Mouse (Mus musculus) cerebellum, adult 8-10 months (tissue): ENCODE data around the gene Urb2.
"Not testable (repeated sequence)": the region's sequence is repeated elsewhere in the genome, so short reads cannot be mapped to it uniquely, and the experiment has no call there.

Experiments used
- DNase-seq: peaks from one replicate; pipeline ENCODE4 v3.0.0; 2022

The Urb2 gene

DNA sequence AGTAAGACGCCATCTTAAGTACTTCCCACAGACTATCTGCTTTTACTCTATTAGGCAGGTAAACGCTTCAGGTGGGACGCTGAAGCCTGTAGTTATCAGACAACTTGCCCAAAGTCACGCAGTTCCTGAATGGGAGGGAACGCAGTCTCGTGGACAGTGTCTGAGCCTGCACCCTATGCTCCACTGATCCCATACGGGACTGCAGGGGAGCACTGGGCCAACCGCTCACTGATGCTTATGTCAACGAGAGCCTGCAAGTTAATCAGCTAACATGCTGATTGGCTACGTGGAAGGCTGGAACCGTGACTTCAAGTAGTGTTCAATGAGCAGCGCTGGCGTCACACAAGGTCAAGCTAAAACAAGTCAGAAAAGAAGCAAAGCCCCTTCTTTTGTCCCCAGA is 1.5 kb upstream of the Urb2 start:
- peak; percentile 20 for DNase-seq

DNA sequence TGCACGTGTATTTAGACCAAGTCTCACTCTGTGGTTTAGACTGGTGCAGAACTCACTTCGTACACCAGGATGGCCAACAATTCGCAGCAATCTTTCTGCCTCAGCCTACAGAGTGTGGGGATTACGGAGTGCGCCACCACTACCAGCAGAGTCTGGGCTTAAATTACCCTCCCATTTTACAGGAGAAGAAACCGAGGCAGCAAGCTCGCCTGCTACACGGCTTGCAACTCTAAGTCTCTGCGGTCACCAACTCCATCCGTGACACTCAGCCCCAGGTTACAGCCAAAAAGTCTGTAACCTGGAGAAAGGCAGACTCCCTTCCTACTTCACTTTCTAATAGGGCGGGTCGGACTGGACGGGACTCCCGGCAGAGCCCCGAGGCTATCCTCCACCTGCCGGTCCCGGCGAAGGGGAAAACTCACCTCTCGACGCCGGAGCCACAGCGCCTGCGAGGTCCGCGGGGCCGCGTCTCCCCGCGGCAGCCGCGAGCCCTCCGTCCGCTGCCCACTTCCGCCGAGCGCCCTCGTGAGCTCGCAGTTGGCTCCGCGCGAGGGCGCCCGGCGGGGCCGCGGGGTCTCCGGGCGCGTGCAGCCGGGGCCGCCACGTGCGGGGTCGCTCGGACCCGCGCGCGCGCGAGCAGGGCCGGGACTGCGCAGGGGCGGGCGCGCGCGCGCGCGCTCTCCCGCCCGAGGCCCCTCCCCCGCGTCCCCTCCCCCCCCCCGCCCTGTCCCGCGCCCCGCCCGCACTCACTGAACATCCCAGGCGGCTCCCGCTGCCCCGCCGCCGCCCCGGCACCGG is 670 bp upstream of the Urb2 start:
- DNase-seq: peak; percentile 57

DNA sequence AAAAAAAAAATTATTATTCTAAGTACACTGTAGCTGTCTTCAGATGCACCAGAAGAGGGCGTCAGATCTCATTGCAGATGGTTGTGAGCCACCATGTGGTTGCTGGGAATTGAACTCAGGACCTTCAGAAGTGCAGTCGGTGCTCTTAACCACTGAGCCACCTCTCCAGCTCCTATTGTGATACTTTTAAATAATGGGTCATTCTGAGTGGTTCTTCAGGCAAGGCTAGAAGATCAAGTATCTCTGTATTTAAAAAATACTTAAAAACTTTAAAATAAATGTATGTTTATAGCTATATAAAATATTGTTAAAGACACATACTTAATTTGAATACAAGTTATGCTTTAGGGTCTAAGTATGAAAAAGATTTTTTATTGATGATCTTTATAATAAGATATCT is 5.0 kb downstream of the Urb2 start:
- DNase-seq: not testable (repeated sequence)

DNA sequence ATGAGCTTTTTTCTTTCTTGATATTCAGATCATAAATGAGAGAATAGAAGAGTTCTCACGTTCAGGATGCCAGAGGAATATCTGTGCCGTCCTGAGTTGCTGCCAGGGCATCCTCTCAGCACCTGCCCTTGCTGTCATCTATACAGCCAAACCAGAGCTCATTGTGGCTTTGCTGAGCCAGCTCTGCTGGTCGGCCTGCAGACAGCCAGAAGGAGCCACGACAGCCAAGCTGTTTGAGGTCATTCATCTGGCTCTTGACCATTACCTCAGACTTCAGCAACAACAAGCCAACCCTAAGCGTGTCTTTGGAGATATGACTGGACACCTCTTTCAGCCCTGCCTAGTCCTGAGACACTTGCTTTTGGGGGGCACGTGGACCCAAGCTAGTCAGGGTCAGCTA is 6.5 kb downstream of the Urb2 start:
- DNase-seq: peak; percentile 38

DNA sequence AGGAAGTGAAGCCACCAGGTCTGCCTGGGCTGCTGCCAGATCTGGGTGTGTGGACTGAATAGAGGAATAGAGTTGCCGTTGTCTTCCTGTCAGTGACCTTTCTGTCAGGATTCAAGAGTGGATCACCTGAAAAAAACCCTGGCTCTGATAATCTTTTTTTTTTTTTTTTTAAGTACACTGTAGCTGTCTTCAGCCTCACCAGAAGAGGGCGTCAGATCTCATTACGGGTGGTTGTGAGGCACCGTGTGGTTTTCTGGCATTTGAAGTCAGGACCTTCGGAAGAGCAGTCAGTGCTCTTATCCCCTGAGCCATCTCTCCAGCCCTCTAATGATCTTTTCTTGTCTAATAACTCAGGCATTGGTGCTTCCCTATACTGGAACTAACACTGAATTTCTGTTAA is 12.1 kb downstream of the Urb2 start:
- DNase-seq: no peak

DNA sequence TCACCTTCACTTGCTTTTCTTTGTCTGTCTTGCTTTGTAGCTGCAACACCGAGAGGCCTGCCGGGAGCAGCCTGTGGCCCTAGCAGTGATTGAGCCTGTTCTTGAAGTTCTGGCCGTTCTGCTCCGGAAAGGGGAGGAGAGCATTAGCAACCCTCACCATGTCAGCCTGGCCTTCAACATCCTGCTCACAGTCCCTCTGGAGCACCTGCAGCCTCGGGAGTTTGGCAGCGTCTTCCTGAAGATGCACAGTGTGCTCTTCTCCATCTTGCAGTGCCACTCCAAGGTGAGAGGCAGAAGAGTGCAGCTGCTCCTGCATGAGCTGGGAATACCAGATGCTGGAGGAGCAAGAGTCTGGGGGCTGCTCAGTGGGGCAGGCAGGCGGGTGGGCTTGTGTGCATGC is 16.8 kb downstream of the Urb2 start:
- DNase-seq: no peak

DNA sequence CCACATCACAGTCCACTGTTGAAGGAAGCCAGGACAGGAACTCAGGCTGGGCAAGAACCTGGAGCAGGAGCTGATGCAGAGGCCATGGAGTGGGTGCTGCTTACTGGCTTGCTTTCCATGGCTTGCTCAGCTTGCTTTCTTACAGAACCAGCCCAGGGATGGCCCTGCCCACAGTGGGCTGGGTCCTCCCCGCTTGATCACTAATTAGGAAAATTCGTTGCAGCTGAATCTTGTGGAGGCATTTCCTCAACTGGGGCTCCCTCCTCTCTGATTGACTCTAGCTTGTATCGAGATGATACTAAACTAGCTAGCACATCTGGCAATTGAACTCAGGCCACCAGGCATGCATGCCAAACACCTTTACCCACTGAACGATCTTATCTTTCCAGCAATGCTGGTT is 18.0 kb downstream of the Urb2 start:
- no peak for DNase-seq

DNA sequence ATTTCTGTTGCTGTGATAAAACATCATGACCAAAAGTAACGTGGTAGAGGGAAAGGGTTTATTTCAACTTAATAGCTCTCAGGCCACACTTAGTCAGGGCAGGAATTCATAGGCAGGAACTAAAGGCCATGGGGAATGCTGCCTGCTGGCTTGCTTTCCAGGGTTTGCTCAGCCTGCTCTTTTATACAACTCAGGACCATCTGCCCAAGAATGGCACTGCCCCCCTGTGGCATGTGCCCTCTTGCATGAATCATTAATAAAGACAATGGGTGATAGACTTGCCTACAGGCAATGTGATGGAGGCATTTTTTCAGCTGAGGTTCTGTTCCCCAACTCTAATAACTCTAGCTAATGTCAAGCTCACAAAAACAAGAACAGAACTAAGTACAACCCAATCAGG is 20.9 kb downstream of the Urb2 start:
- DNase-seq: no peak

DNA sequence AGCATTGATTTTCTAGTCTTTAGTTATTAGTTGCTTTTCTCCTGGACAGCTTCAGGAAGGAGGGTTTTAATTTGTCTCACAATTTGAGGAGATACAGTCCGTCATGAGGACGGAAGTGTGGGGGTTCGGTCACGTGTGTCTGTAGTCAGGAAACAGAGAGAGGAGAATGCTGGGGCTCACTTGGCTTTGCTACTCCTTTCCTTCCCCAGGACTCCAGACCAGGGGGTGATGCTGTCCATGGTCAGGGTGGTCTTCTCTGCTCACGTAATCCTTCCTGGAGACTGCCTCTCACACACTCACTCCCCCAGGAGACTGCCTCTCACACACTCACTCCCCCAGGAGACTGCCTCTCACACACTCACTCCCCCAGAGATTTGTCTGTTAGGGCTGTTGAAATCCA is 23.1 kb downstream of the Urb2 start:
- DNase-seq: no peak

DNA sequence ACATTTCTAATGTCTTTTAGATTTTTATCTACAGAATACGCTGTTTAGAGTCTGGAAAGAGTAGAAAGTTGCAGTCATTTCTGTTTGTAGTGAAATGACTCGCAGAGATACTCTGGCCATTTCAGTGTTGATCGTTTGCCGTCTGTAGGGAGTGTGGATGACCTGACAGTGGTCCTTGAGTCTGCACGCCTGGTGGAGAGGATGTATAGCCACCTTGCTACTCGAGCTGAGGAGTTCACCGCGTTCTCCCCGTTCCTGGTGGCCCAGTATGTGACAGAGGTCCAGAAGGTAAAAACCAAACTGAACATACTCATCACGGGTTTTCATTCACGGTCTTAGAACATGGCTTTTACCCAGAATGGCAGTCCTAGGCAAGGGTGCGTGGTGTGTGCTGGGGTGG is 23.6 kb downstream of the Urb2 start:
- DNase-seq: no peak

DNA sequence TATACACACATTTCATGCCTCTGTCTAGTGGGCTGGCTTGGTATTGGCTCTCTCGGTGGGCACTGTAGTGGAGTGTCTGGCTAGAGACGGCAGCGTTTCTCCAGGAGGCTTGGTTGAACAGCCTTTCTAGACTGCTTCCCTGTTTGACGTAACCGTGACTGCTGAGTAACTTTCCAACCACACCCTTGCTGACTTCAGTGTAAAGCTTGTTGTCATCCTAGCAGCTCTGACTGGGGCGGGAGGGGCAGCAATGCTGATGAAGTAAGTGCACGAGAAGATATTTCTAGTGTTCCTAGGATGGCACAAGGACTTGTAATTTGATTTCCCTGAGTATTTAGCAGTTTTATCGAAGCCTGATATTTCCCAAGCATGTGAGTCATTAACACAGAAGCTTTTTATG is 24.5 kb downstream of the Urb2 start:
- DNase-seq: no peak

DNA sequence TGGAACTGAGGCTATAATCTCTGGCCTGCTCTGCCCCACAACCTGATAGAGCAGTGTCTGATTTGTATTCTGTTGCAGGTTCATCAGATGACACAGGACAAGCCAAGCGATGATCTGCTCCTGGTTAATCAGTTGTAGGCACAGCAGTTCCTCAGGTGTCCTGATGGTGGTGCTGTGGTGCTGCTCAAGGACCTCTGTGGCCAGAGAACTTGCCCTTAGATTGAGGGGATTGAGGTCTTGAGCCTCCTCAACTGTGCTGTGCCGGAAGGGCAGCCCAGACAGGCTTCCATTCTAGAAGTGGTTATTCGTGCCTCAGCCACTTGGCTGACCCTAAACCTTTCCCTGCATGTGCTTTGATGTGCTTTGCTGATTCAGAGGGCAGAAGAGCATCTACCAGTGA is 30.8 kb downstream of the Urb2 start:
- DNase-seq: peak; percentile 75

DNA sequence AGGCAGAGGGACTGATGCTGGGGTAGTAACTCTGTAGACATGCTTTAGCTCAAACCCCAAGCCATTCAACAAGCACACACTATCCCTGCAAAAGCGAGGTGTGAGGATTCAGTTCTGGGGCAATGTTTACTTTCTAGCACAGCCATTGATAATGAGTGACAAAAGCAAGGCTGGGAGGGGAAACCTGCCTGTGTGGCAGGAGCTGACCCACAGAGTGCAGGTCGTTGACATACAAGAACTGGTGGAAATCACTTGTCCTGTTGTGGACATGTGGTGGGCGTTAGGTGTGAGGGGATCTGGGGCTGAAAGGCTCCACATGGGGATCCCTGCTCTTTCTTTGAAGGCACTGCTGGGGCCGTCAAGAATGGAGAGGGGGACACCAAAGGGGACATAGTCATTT is 31.3 kb downstream of the Urb2 start:
- no peak for DNase-seq

DNA sequence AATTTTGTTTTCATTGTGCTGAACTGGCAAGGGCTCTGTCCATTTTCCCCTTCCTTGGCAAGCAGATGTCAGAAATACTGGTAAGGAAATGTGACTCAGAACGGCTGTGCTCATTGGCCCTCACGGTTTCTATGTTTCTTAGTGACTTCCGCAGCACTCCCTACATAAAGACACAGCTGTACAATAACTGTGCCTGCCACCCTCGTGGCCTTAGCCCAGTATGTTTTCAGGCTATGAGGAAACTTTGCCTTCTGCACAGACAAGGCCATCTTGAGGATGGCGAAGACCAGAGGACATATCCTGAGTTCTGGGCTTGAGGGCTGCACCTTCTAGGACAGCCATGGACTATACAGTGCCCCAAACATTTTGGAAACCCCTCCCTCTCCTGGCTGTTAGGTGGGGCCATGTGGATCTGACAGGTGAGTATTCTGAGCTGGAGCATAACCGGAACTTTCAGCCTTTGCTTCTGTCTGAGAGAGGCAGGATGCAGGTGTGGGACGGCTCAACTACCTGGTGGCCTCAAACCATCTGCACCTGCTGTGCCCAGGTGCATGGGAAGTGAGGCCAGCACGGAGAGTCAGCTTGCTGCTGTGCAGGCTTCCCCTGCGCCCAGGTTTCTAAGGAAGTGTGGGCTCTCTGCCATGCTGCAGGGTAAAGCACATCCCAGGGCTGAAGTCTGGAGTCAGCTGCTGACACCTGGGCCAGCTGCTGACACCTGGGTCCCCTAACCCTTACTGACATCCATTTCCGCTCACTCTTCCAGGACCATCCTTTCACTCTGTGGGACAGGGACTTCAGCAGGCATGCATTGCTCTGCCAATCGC is 35.7 kb downstream of the Urb2 start:
- no peak for DNase-seq

DNA sequence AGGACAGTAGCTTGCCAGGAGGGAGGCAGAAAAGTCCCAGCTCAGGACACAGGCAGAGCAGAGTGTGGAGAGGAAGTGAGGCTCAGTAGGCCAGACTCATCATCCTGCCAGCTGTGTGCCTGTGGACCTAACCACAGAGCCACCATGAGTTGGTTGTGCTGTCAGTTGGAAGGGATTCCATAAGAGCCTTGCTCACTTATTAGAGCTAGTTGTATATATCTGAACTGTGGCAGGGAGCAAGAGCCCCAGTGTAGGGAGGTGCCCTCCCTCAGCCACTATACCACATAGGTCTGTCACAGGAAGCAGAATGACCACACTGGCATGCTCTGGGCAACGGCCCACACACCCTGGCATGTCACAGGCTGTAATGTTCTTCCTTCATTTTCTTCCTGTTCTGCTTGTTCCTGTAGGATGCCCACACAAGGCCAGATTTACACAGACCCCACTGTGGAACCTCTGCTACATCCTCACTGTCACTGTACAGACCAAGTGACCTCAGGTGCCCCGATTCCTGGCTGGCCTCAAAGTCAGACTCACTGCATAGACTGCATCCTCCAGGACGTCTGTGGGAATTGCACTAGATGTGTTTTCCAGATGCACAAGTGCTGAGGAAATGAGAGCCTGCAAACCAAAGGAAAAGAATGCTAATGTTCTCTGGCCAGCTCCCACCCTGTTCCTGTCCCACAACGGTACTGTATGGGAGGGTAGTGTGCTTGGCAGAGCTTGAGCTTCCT is 45.2 kb downstream of the Urb2 start:
- no peak for DNase-seq

DNA sequence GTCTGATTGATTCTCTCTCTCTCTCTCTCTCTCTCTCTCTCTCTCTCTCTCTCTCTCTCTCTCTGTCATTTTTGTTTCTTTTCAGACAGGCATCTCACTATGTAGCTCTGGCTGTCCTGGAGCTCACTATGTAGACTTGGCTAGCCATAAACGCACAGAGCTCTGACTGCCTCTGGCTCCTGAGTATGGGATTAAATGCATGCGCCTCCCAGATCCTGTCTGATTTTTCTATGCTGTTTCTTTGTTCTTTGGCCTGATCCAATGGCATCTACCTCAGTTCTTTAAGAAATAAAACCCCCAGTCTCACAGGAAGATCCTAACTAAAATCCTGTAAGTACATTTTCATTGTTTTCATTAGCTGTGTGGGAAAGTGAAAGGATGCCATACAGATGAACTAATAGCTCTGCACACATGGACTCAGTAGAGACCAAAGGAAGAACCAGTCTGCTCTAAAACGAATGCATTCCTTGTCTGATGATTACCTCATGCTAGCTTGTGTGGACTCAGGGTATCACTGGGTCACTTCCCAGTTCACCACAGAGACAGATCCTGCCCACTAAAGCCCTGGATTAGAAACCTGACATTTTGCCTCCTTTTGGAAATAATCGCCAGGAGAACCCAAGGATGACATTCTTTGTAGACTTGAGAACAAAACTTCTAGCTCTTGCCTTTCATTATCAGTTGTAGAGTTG is 45.9 kb downstream of the Urb2 start:
- DNase-seq: no peak

DNA sequence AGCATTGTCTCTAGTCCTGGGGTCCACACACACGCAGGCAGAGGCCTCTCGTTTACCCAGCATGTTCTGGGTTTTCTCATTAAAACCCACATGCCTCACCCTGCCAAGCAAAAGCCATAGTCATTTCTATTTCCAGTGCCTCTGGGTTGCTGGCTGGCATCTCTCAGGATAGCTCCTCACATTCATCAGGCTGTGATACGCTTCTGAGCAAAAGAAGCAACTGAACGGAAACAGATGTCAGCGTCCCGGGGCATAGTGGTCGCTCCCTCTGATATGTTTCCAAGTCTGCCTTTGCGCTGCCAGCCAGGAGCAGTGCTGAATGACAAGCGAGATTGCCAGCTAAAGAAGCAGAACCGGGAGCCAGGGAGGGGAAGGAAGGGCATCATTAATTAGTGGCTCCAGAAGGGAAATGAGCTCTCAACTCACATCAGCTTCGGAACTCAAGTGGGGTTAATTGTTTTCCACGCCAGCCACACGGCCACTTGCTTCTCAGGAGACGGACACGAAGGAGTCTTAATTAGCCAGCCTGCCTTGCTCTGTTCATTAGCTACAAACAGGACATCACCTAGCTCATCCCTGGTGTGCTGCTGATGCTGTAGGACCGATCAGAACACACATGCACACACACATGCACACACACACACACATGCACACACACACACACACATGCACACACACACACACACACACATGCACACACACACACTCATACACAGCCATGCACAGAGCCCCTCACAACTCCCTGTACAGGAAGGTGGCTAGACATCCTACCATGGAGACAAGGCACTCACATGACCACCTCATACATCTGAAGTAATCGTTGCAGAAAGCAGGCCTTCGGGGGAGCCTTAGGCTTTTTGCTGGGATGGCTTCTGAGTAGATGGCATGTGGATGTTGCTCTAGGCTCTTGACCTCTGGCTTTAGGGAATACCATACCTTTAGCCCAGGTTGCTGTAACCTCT is 49.3 kb downstream of the Urb2 start:
- no peak for DNase-seq

DNA sequence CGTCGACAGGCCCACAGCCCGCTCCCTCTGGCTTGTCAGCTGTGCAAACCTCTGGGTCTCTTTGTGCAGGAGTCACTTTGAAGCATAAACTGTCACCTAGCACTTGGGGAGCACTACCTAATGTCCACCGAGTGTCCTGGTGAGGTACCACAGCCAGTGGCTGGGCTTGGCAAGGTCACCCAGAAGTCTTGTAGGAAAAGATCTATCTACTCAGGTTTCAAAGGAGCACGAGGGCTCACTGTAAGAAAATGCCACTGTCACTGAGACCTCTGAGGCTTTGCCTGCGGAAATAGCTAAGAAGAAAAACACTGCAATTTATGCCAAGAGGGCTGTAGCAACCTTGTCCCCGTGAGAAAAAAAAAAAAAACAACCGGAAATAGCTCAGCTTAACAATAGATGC is 54.7 kb downstream of the Urb2 start:
- no peak for DNase-seq

DNA sequence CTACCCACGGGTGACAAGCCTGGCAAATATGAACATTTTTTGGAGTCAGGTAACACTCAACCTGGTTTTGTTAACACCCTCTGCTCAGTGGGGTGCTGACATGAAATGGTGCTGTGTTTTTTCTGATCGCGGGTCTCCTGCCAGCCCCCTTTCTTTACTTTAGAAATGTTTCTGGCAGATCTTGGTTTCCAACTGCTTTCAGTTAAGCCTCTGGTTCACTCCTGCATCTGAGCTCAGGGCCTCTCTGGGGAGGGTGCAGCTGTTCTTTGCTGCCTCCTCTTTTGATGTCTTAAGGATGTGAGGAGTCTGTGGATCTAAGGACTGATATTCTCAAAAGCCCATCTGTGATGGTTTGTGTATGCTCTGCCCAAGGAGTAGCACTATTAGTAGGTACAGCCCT is 55.1 kb downstream of the Urb2 start:
- DNase-seq: no peak

DNA sequence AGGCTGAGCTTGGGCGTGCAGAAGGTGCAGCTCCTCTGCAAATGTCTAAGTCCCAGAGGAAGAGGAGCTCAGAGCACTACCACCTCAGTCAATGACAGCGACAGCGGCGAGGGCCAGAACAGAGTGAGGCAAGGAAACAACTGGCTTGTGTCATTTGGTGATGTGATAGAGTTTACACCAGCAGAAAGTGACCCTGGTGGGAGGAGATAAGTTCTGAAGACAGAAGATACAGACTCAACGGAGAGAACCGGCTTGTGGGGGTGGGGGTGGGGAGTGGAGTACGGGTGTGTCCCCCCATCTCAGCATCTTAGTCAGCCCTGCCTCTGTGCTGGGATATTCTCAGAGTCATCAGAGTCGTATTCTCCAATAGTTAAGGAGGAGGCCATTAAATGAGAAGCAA is 56.1 kb downstream of the Urb2 start:
- no peak for DNase-seq

DNA sequence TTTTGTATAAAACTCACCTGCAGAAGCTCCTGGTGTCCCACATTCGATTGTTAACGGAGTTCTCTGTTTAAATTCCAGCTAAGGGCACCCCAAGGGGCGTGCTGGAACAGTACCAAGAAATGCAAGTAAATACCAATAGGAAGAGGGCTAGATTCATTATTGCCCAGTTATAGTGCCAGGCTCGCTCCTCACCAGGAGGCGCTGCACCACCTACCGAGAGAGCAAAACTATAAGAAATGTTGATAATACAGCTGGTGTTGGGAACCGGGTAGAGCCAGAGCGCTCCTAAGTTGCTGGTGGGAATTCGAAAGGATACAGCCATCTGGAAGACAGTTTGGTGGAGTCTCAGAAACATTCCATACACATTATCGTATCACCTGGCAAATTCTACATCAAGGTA is 56.7 kb downstream of the Urb2 start:
- no peak for DNase-seq

DNA sequence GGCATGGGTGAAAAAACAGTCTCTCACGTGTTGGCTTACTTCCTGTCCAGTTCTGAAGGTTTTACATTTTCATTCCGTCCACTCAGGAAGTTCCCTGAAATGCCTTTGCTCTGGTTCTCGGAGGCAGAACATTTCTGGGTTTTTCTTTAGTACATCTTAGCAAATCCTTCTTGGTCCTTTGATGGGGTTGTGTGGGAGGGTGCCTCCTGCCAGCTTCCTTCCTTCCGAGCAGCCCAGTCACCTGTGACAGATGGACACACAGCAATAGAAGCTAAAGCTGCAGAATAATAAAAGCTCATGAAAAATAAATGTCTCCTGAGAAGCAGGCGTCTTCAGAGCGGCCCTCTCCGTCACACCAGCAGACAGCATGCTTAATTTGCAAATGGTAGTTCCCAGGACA is 57.7 kb downstream of the Urb2 start:
- DNase-seq: no peak
